Mouse (Mus musculus): ENCODE results near the gene Npr1. TPM values are rescaled to one million over a fixed set of nuclear protein-coding genes. Genes with fewer than 3 reads are reported as not detected.

The Npr1 gene
- total RNA-seq, 2 experiments from 2014 or later: 30.4 to 33.0 TPM

- DNase-seq: peak; percentile 96
Observed at GRCm38 (mm10) chr3:90475831-90476611, 10.4 kb upstream of the Npr1 start, which contains the start of gene Ilf2. TSS of gene Ilf2 (plus strand) at chr3:90476126.

GRCm38 (mm10) chr3:90475151-90475830 is 9.6 kb upstream of the Npr1 start:
- DNase-seq: no peak

GRCm38 (mm10) chr3:90472213-90472612 is 6.5 kb upstream of the Npr1 start:
- peak; percentile 61 for DNase-seq

GRCm38 (mm10) chr3:90467618-90468300 is 2.1 kb upstream of the Npr1 start:
- no peak for DNase-seq

GRCm38 (mm10) chr3:90466311-90466766 is 673 bp upstream of the Npr1 start:
- DNase-seq: peak; percentile 72

GRCm38 (mm10) chr3:90465081-90465685 is 483 bp downstream of the Npr1 start:
- DNase-seq: peak; percentile 50

GRCm38 (mm10) chr3:90464552-90465080 is 1.1 kb downstream of the Npr1 start:
- DNase-seq: peak; percentile 37

- DNase-seq: no peak
Observed at GRCm38 (mm10) chr3:90462579-90462978, 3.1 kb downstream of the Npr1 start.

- no peak for DNase-seq
Observed at GRCm38 (mm10) chr3:90461935-90462334, 3.7 kb downstream of the Npr1 start.

GRCm38 (mm10) chr3:90460315-90460714 is 5.4 kb downstream of the Npr1 start:
- no peak for DNase-seq

- DNase-seq: no peak
Observed at GRCm38 (mm10) chr3:90459727-90460126, 5.9 kb downstream of the Npr1 start.

GRCm38 (mm10) chr3:90454931-90455330 is 10.7 kb downstream of the Npr1 start:
- no peak for DNase-seq

- DNase-seq: no peak
Observed at GRCm38 (mm10) chr3:90451396-90452095, 14.1 kb downstream of the Npr1 start.

GRCm38 (mm10) chr3:90450874-90451273 is 14.8 kb downstream of the Npr1 start:
- DNase-seq: no peak

GRCm38 (mm10) chr3:90448626-90449025 is 17.0 kb downstream of the Npr1 start:
- no peak for DNase-seq

GRCm38 (mm10) chr3:90447123-90447494 is 18.6 kb downstream of the Npr1 start:
- peak; percentile 37 for DNase-seq

GRCm38 (mm10) chr3:90446389-90447122 is 19.1 kb downstream of the Npr1 start:
- peak; percentile 93 for DNase-seq

- DNase-seq: no peak
Observed at GRCm38 (mm10) chr3:90445417-90446200, 20.1 kb downstream of the Npr1 start.

- no peak for DNase-seq
Observed at GRCm38 (mm10) chr3:90443977-90444376, 21.7 kb downstream of the Npr1 start.

- no peak for DNase-seq
Observed at GRCm38 (mm10) chr3:90440756-90441155, 24.9 kb downstream of the Npr1 start.

All from heart, postnatal 4 days (tissue).